Mouse (Mus musculus) CH12.LX (cell line): ENCODE results near the gene Prkn.
A peak's percentile ranks its signal among the peaks of the same experiment; 100 is the strongest.

Source experiments
- CTCF ChIP-seq, 2 experiments: IDR thresholded peaks in 1 of 2; conservative IDR thresholded peaks in 1 of 2; 2 replicates each; pipeline ENCODE4 v1.5.1; 2011 to 2012; ENCODE audit warnings: low read depth in 2 of 2, low read length in 2 of 2, improper control_type of control experiment in 1 of 2, inconsistent platforms in 1 of 2, mild to moderate bottlenecking in 1 of 2, moderate library complexity in 1 of 2
- KAT2A ChIP-seq: IDR thresholded peaks from 2 replicates; pipeline ENCODE4 v1.6.1; 2012; ENCODE audit warnings: low read length, improper control_type of control experiment, inconsistent platforms; ENCODE audit not compliant: insufficient replicate concordance
- ZKSCAN1 ChIP-seq: IDR thresholded peaks from 2 replicates; pipeline ENCODE4 v1.6.1; 2012; ENCODE audit warnings: low read depth, inconsistent platforms, low read length, improper control_type of control experiment, borderline replicate concordance
- ZMIZ1 ChIP-seq: IDR thresholded peaks from 2 replicates; pipeline ENCODE4 v1.6.1; 2012; ENCODE audit warnings: low read depth, mild to moderate bottlenecking, inconsistent platforms, low read length, improper control_type of control experiment
- ZNF384 ChIP-seq: IDR thresholded peaks from 2 replicates; pipeline ENCODE4 v1.6.1; 2012; ENCODE audit warnings: low read depth, low read length, improper control_type of control experiment, inconsistent platforms

GRCm38 (mm10) chr17:11886963-11887362 lies 1046.8 kb downstream of the Prkn start:
- TF ChIP-seq ZNF384 (no peak), ZKSCAN1 (no peak), CTCF (conservative IDR thresholded peaks at IDR 0.05 in 1 of 2, IDR thresholded peaks at IDR 0.05 in 1 of 2; ENCODE audit: low read depth in 2 of 2, low read length in 2 of 2) (peak in 1 of 2 experiments; percentile 46; a peak in 2 of 4 replicates), ZMIZ1 (no peak), KAT2A (no peak)
